Mouse (Mus musculus): ENCODE data around the gene Gm44973. TPM values are rescaled to one million over a fixed set of nuclear protein-coding genes. Genes with fewer than 3 reads are reported as not detected.

The Gm44973 gene
- total RNA-seq, 2 experiments from 2014 or later, result not detected

DNA sequence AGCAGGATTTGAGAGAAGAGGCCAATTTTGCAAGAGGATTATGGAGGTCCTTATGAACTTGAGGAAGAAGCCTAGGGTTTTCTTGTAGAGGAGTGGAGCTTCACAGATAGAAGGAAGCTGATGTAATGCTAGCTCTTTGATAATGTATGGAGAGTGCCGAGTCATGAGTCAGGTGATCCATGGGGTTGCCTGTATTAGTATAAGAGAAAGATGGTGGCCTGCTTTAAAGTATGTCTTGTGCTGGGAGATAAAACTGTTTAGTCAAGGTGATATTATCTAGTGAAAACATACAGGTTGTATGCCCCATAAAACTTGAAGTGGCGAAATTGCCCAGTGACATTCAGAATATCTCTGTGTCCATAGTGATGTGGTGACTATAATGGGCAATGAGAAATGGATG is 61.6 kb downstream of the Gm44973 start:
- Histone ChIP-seq H3K4me3 (no peak overlapping the region), H3K27ac (no peak overlapping the region)
- intact Hi-C loops (cut with DNase I), result no loop called here
- no peak for TF ChIP-seq CTCF (IDR thresholded peaks at IDR 0.05)
- no peak for DNase-seq (ENCODE audit: extremely low spot score in 1 of 2, low spot score in 2 of 2)

- peak in 1 of 2 experiments; percentile 34 for DNase-seq (ENCODE audit: extremely low spot score in 1 of 2, low spot score in 2 of 2)
- peak overlapping the region; percentile 95 for H3K27ac ChIP-seq
- intact Hi-C loops (cut with DNase I), result loop anchor here (1.0 to 5.0 kb wide), 2 partner anchors 17 to 942 kb away; partner anchors contain the start of genes Leng8 and U2af2
- H3K4me3 ChIP-seq, result peak overlapping the region; percentile 96
These were observed 64.2 kb downstream of the Gm44973 start for GRCm38 (mm10) chr7:5079365-5080009.

DNA sequence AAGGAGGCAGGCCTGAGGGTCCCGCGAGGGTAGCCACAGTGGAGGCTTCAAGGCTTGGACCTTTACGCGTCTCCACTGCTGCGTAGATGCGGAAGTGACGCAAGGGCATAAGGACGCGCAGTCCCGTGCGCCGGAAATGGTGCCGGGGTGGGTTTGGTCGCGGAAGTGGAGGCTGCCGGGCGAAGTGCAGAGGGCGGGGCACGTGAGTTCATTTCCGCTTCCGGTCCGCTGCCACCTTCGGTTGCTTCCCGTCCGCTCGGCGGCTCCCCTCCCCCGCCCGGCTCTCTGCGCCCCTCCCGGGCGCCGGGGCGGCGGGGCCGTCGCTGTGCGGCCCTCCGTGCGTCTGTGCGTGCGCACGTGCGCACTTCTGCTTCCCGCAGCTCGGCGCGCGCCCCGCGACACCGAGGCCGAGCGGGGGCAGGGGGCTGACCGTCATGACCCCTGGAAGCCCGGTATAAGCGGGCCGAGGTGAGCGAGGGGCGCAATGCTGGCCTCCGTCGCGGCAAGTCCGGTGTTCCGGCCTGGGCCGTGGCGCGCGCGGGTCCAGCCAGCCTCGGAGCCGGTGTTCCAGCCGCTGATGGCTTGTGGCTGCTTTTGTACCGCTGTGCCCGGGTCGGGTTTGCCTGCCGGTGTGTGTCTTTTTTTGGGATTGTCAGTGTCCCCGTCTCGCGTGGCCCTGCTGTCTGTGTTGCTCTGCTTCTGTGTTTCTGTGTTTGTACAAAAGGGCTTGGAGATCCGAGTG is 64.9 kb downstream of the Gm44973 start, which contains the start of gene Epn1:
Gene Epn1 (plus strand): TSS at position 226 of the 742 bp plus-strand sequence.
- Histone ChIP-seq H3K4me3 (peak within 1 kb of the TSS; percentile 96), H3K27ac (peak within 1 kb of the TSS; percentile 95)
- intact Hi-C loops (cut with DNase I), result loop anchor here (1.0 to 5.0 kb wide), 2 partner anchors 18 to 943 kb away; partner anchors contain the start of genes Leng8 and U2af2
- DNase-seq (ENCODE audit: extremely low spot score in 1 of 2, low spot score in 2 of 2), result peak; percentile 98
- TF ChIP-seq CTCF (IDR thresholded peaks at IDR 0.05), result no peak; the same call in 1 of the 2 replicates

DNA sequence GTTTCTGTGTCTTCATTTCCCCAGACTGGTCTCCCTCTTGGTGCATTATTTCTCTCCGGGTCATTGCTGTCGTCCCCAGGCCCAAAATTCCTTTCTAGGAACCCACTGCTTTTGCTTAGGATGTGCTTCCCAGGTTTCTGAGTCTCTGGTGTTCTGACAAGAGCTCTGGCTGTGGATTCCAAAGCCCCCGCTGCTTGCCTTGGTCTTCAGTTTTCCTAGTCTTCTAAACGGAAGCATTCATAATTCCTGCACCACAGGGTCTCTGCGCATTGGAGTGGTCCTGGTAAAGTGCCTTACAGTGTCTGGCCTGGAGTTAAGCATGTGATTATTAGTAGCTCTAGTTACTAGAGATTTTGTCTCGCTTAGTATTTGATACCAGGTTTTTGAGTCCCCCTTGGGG is 65.5 kb downstream of the Gm44973 start:
- peak overlapping the region; percentile 96 for H3K4me3 ChIP-seq
- intact Hi-C loops (cut with DNase I), result loop anchor here (1.0 to 5.0 kb wide), 2 partner anchors 19 to 944 kb away; partner anchors contain the start of genes Leng8 and U2af2

DNA sequence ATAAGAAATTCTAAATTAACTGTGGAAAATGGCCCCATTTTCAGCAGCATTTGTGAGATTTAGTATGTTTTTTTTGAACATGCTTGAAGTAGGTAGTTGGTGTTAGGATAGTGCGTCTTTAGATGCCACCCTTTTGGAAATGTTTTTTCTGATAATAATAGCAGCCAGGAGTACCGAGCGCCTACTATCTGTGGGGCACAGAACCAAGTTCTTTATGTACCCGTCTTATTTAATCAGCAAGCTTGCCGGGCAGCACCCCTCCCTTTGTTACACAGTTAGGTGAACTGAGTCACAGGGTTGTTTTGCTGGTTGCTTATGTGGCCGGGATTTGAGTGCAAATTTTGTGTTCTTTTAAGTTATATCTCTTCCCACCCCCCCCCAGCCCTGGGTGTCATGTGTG is 65.9 kb downstream of the Gm44973 start:
- Histone ChIP-seq H3K4me3 (peak overlapping the region; percentile 96), H3K27ac (no peak overlapping the region)
- intact Hi-C loops (cut with DNase I), result loop anchor here (5.0 kb wide), 1 partner anchor 944 kb away; the partner anchor contains the start of gene Leng8
- no peak; the same call in 1 of the 2 replicates for TF ChIP-seq CTCF (IDR thresholded peaks at IDR 0.05)
- DNase-seq (ENCODE audit: extremely low spot score in 1 of 2, low spot score in 2 of 2), result no peak

More for the DNA sequence above, 65.5 kb downstream of the Gm44973 start:
- DNase-seq (ENCODE audit: extremely low spot score in 1 of 2, low spot score in 2 of 2), result no peak
- TF ChIP-seq CTCF (IDR thresholded peaks at IDR 0.05), result no peak
- H3K27ac ChIP-seq, result peak overlapping the region; percentile 95

DNA sequence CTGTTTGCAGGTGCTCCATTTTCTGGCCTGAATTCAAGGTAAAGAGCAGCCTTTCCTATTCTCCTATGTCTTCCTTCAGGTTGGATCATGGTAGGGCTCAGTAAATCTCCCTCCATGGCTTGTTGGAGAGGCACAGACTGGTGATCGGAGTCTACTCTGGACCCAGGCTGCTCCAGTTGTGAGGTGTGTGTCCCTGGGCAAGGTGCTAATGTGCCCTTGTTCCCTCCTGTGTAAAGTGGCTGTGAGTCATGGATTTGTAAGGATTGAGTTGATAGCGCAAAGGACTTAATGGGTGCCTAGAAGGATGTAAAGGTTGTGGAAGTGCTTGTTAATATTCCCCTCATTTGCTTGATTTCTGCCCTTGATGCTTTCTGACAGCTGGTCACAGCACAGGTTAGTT is 66.6 kb downstream of the Gm44973 start:
- DNase-seq (ENCODE audit: extremely low spot score in 1 of 2, low spot score in 2 of 2), result no peak
- Histone ChIP-seq H3K4me3 (peak overlapping the region; percentile 23; the same call in 1 of the 2 replicates), H3K27ac (no peak overlapping the region)
- intact Hi-C loops (cut with DNase I), result loop anchor here (5.0 kb wide), 1 partner anchor 945 kb away; the partner anchor contains the start of gene Leng8
- no peak for TF ChIP-seq CTCF (IDR thresholded peaks at IDR 0.05)

Other genes starting within 250 kb of the Gm44973 start
- gene Fam71e2, start 244.2 kb upstream of the Gm44973 start, total RNA-seq (2021), result not detected
- gene Il11, start 232.6 kb upstream of the Gm44973 start, total RNA-seq (2021), result under 1 TPM; 0.36 to 0.58 TPM
- not detected for gene Tmem190, start 232.6 kb upstream of the Gm44973 start, total RNA-seq (2021)
- gene Tmem238, start 225.8 kb upstream of the Gm44973 start, total RNA-seq (2021), result 1 to 10 TPM; 2.5 to 4.0 TPM
- 100 to 1,000 TPM; 421 to 437 TPM for gene Rpl28, start 222.6 kb upstream of the Gm44973 start, total RNA-seq (2021)
- gene Ube2s, start 202.9 kb upstream of the Gm44973 start, total RNA-seq (2021), result 100 to 1,000 TPM; 104 to 117 TPM
- gene Shisa7, start 170.8 kb upstream of the Gm44973 start, total RNA-seq (2021), result 100 to 1,000 TPM; 134 to 138 TPM
- 1 to 10 TPM; 6.9 to 9.3 TPM for gene Isoc2b, start 145.2 kb upstream of the Gm44973 start, total RNA-seq (2021)
- gene Isoc2a, start 138.3 kb upstream of the Gm44973 start, total RNA-seq (2021), result 10 to 100 TPM; 11.3 to 12.6 TPM
- gene Gm36210, start 109.0 kb upstream of the Gm44973 start, total RNA-seq (2021), result under 1 TPM; 0.27 to 0.28 TPM
- 10 to 100 TPM; 15.8 to 16.4 TPM for gene Zfp628, start 100.3 kb upstream of the Gm44973 start, total RNA-seq (2021)
- gene Nat14, start 93.5 kb upstream of the Gm44973 start, total RNA-seq (2021), result 100 to 1,000 TPM in 1 of 2 experiments, 10 to 100 TPM in 1; 99.7 to 109 TPM
- 1 to 10 TPM; 2.8 to 4.4 TPM for gene Ssc5d, start 89.7 kb upstream of the Gm44973 start, total RNA-seq (2021)
- gene Sbk2, start 51.1 kb upstream of the Gm44973 start, total RNA-seq (2021), result under 1 TPM in 1 of 2 experiments, not detected in 1; 0.91 TPM
- 1 to 10 TPM; 1.1 to 1.5 TPM for gene Sbk3, start 44.3 kb upstream of the Gm44973 start, total RNA-seq (2021)
- 10 to 100 TPM; 28.9 to 33.0 TPM for gene Zfp579, start 19.3 kb upstream of the Gm44973 start, total RNA-seq (2021)
- gene Zfp524, start 1.1 kb upstream of the Gm44973 start, total RNA-seq (2021), result 1 to 10 TPM; 6.3 to 6.5 TPM
- gene Fiz1, start 799 bp upstream of the Gm44973 start, total RNA-seq (2021), result 10 to 100 TPM; 24.1 to 26.3 TPM
- 10 to 100 TPM; 36.3 to 40.3 TPM for gene Zfp865, start 4.9 kb downstream of the Gm44973 start, total RNA-seq (2021)
- gene Ccdc106, start 5.1 kb downstream of the Gm44973 start, total RNA-seq (2021), result 10 to 100 TPM; 53.3 to 59.1 TPM
- gene 4632433K11Rik, start 18.6 kb downstream of the Gm44973 start, total RNA-seq (2021), result not detected
- 1 to 10 TPM; 4.2 to 5.5 TPM for gene Zfp784, start 22.9 kb downstream of the Gm44973 start, total RNA-seq (2021)
- gene Zfp580, start 36.0 kb downstream of the Gm44973 start, total RNA-seq (2021), result 10 to 100 TPM; 30.5 to 32.5 TPM
- gene U2af2, start 46.6 kb downstream of the Gm44973 start, total RNA-seq (2021), result 100 to 1,000 TPM; 183 to 187 TPM
- gene Epn1, start 64.7 kb downstream of the Gm44973 start, total RNA-seq (2021), result 100 to 1,000 TPM; 470 to 471 TPM
- gene Rfpl4, start 101.5 kb downstream of the Gm44973 start, total RNA-seq (2021), result not detected
- gene Rasl2-9, start 110.5 kb downstream of the Gm44973 start, total RNA-seq (2021), result under 1 TPM in 1 of 2 experiments, not detected in 1; 0.58 TPM
- gene Vmn1r55, start 134.2 kb downstream of the Gm44973 start, total RNA-seq (2021), result not detected
- gene Vmn1r56, start 181.3 kb downstream of the Gm44973 start, total RNA-seq (2021), result not detected
- not detected for gene Vmn1r57, start 203.0 kb downstream of the Gm44973 start, total RNA-seq (2021)

Data from left cerebral cortex, adult 2 months (tissue).